Mouse (Mus musculus): ENCODE measurements around the gene Casp9.
A peak's percentile ranks its signal among the peaks of the same experiment; 100 is the strongest.

Gene Casp9

GRCm38 (mm10) chr4:141781201-141781985 is 12.0 kb upstream of the Casp9 start:
- DNase-seq (ENCODE audit: low read depth): no peak

GRCm38 (mm10) chr4:141784835-141785234 is 8.6 kb upstream of the Casp9 start:
- DNase-seq (ENCODE audit: low read depth): no peak

DNA sequence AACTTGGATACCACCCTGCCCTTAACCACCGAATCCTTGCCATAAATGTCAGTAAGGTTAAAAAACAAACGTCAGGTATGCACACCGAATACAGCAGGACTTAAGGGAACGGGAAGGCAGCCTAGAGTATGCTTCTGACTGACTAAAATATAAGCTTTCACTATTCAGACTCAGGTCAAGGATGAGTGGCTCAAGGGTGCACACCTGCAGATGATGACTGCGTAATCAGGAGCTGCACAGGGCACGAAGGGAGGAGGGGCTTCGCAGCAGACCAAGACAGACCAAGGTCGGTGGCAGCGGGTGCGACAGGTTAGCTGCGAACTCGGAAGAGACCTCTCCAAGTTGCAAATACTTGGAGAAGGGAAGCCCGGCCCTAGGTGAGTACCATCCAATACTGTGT is 7.3 kb upstream of the Casp9 start:
- no peak for DNase-seq (ENCODE audit: low read depth)

DNA sequence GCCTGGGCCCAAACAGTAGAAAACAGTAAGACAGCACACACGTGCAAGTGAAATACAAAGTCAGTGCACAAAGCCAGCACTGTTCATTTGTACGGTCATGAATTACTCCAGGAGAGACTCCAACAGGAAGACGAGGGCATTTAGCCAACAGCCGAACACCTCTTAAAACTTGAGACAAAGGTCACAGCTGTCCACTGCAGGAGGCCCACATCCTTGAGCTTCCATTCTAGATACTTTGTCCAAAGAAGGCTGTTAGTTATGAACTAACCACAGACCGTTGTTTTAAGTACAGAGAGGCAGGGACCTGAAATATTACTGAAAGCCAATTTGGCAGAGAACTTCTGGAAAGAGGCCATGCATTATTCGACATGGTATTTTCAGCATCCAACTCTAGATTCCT is 6.4 kb upstream of the Casp9 start:
- DNase-seq (ENCODE audit: low read depth): no peak

DNA sequence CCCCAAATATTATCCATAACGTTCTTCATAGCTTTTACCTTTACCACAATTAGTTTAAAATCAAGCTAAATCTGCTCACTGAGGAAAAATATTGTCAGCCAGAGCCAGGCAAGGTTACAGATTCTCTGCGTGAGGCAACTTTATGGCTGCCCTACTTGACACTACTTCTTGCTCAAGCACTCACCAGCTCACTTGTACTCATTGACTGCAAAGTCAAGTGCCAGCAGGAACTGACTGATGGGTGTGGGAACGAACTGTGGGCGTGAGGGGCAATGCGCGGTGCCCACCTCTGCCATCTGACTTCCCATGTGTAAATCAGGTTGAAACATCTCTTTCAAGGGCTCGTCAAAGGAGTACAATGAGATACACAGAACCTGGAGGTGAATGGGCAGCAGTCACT is 6.0 kb upstream of the Casp9 start:
- DNase-seq (ENCODE audit: low read depth): no peak

DNA sequence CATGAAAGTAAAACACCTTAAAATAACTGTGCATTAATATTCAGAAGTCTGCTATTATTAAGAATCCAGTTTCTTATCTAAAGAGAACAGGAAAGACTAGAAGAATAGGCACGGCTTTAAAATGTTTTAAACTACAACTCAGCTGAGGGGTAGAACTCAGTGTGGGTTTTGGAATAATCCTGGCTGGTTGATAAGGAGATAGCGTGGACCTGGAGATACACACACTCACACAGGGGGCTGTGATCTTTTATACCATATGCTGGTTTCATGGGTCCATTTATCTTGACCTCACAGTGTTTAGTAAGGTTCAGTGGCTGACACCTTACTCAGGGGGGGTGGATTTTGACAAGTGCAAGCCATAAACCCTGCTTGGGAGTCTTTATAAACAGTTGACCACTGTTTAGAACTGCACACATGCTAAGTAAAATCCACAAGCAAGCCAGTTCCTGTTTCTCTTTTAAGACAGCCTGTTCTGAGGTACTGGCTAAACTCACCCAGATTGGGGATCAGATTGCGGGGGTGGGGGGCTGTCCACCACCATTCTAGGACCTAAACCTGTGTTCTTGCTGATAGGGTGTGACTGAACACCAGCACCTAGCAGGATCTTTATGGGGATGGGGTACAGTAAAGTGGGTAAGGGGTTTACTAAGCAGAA is 3.7 kb upstream of the Casp9 start:
- DNase-seq (ENCODE audit: low read depth): no peak

- peak; percentile 98 for DNase-seq (ENCODE audit: low read depth)
Measured at GRCm38 (mm10) chr4:141790524-141790990, 2.9 kb upstream of the Casp9 start, which contains the start of gene Dnajc16. Gene Dnajc16, minus strand, starts transcription at chr4:141790931.

DNA sequence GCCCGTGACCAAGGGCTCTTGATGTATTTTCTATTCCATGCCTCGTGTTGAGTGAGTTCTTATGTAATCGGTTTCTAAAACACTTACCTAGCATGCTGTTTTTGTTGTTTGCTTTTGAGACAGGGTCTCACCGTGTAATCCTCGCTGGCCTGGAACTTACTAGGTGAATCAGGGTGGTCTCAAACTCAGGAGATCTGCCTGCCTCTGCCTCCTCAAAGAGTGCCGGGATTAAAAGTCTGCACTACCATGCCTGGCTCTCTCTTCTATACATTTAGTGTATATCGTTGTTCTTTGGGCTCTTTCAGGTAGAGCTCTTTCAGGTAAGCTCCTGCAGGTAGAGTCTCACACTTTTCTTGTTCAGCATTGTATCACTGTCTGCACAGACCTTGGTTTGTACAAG is 1.9 kb upstream of the Casp9 start:
- no peak for DNase-seq (ENCODE audit: low read depth)

- DNase-seq (ENCODE audit: low read depth): no peak
Measured at GRCm38 (mm10) chr4:141791951-141792350, 1.5 kb upstream of the Casp9 start.

GRCm38 (mm10) chr4:141792554-141793281 is 694 bp upstream of the Casp9 start:
- DNase-seq (ENCODE audit: low read depth): no peak

DNA sequence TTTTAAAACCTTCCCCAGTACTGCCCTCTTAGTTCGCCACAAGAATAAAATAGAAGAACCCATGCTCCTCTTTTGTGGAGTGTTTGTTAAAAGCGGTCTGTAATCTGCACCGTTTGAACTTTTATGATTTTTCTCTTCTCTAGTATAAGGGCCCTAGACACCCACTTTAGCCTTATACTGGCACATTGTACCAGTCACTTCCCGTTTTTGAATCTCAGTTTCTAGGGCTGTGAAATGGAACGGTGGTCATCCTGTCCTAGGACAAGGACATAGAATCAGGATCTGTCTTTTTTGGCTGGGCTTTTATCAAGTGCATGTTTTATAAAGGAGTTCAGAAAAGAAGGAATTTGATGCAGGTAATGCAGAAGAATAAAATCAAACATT is 732 bp downstream of the Casp9 start:
- no peak for DNase-seq (ENCODE audit: low read depth)

- no peak for DNase-seq (ENCODE audit: low read depth)
Measured at GRCm38 (mm10) chr4:141796356-141796755, 2.9 kb downstream of the Casp9 start.

- DNase-seq (ENCODE audit: low read depth): no peak
Measured at GRCm38 (mm10) chr4:141796954-141797353, 3.5 kb downstream of the Casp9 start.

- no peak for DNase-seq (ENCODE audit: low read depth)
Measured at GRCm38 (mm10) chr4:141797545-141797944, 4.1 kb downstream of the Casp9 start.

- DNase-seq (ENCODE audit: low read depth): no peak
Measured at GRCm38 (mm10) chr4:141804105-141804504, 10.7 kb downstream of the Casp9 start.

DNA sequence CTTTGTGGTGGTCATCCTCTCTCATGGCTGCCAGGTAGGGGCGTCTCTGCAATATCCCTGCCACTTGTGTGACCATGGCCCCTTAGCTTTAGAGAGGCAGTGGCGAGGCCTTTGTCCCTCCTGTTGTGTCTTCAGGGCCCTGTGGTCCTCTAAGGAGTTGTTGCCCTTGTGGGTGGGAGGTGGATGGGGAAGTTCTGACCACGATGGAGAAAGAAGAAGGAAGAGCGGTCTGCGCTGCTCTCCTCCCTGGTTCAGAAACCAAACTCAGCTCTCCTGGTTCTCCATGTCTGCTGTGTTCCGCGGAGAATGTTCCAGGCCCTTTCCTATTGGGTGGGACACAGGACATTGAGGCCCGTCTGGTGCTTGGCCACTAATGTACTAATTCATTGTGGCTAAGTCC is 12.5 kb downstream of the Casp9 start:
- DNase-seq (ENCODE audit: low read depth): no peak

DNA sequence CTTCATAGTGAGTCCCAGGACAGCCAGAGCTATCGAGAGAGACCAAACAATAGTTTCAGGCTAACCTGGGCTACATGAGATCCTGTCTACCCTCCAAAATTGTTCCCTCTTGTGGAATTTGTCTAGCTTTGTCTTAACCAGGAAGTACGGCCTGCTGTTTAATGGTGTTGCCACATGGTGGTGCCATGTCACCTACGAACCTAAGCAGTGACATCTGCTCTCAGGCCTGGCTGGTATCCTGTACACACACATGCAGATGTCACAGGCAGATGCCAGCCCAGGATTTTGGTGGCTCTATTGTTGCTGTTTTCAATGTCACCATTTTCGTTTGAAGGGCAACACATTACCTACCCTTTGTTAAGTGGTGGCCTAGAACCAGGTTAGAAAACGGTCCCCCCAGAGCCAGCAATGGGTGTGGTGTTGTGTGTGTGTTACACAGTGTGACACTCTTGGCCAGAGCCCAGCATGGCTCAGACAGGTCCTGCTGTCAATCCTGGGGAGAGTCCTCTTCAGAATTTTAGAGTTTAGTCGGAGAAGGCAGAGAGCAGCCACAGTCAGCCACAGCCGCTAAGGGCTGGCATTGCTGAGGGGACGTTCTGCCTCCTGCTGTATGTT is 16.5 kb downstream of the Casp9 start:
- DNase-seq (ENCODE audit: low read depth): peak; percentile 31

DNA sequence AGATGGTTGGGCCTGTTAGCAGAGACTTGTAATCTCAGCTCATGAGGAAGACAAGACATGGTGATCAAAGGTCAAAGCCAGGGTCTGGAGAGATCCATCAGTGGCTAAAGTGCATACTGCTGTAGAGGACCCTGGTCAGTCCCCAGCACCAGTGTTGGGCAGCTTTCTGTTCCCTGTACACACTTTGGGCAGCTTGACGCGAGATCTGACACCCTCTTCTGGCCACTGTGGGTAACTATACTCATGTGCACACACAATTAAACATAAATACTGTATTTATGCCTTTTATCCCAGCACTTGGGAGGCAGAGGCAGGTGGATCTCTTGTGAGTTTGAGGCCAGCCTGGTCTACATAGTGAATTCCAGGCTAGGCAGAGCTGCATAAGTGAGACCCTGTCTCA is 17.6 kb downstream of the Casp9 start:
- DNase-seq (ENCODE audit: low read depth): no peak

- no peak for DNase-seq (ENCODE audit: low read depth)
Measured at GRCm38 (mm10) chr4:141811375-141811774, 18.0 kb downstream of the Casp9 start.

DNA sequence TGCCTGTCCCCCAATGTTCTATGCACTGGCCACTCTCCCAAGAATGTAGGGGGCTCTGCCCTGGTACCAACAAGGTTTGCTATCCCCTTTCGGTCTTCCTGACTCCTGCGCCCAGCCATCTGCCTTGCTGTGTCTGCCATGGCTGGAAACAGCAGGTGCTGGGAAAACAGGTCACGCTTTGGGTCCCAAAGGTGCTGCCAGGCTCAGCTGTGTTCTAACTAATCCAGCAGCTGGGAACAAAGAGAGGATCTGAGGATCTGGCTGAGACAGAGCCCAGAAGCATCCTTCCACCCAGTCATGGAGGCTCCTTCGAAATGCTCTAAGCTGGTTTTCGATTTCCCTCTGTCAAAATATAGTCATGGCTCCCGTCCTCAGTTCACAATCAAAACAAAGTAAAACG is 22.9 kb downstream of the Casp9 start:
- no peak for DNase-seq (ENCODE audit: low read depth)

DNA sequence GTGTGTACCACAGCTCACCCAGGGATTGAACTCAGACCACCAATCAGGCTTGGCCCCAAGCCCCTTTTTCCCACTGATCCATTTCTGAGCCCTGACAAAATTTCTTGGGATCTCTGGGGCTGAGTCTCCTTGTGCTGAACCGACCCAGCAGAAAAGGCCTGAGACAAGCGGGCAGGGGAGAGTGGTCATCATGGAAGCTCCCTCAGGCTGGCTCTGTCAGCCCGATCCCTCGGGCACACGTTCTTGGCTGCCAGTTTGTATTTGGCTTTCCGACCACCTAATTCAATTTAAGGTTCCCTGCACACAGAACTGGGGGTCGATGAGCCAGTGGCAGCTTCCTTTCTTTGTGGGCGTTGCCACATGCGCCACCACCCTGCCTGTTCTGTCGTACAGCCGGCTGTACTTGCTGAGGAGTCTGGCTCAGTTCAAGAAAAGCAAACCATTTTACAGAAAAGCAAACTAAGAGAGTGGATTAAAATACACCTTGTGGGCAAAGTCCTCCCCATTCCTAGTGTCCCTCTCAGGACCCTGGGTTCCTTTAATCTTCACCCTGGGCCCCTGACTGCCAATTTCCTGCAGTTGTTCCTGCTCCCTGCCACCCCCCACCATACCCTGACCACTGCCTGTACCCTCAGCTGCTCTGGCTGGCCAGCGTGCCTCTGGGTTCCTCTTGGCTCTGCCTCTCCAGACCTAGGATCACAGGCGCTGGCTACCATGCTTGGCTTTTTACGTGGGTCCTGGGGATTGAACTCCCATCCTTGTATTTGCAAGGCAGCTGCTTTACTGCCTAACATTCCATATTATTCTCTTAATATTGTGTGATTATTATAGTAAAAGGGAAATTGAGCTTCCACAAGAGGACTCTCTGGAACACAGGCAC is 23.6 kb downstream of the Casp9 start:
- DNase-seq (ENCODE audit: low read depth): no peak

All from c-Kit-positive CD71-negative TER-119-negative erythroid progenitor cells, embryonic 14.5 days (primary cell).